ENCODE assay signal across 23 mouse cellular contexts in the genomic region with DNA sequence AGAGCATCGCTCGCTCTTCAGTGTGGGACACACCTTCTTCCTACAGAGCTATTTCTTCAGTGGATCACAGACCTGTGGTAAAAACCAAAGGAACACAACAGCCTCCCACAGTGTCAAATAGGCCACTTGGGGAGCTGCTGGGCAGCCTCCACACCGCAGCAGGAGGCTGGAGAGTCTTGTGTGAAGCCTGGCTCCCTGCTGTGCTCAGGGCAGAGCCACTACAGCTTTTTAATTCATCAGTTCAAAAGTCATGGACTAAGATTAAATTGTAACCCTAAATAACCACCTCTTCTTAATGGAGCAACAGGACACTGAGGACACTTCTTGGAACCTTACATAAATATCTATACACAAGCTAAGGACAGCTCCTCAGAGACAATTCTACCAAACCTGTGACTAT. TPM values are rescaled to one million over a fixed set of nuclear protein-coding genes. Genes with fewer than 3 reads are reported as not detected.
DNase-seq lines count a peak whose midpoint lies in the region; ATAC-seq and TF ChIP-seq lines count a peak whose summit lies in the region.
"Had no signal": no experiment of that assay in that cellular context is flagged by ENCODE, and none has a peak within 500 bp of the region (broad histone marks: within the 10 kb centered on the region; RNA-seq: fewer than 3 reads in every experiment).

No protein-coding gene starts in this region.

- no peak overlapping the region for H3K9ac ChIP-seq in kidney, embryonic 15.5 days
- H3K9ac ChIP-seq in midbrain, embryonic 16.5 days (ENCODE audit: low read depth, low read length), result no peak overlapping the region
- H3K9ac ChIP-seq: embryonic facial prominence, embryonic 12.5 days; forebrain, embryonic 12.5 days; heart, embryonic 15.5 days; hindbrain, embryonic 14.5 days; limb, embryonic 15.5 days; liver, embryonic 14.5 days; lung, embryonic 14.5 days; neural tube, embryonic 15.5 days had no signal

- no peak overlapping the region for H3K4me2 ChIP-seq in kidney, embryonic 15.5 days
- H3K4me2 ChIP-seq in midbrain, embryonic 16.5 days (ENCODE audit: low read length), result no peak overlapping the region
- H3K4me2 ChIP-seq: embryonic facial prominence, embryonic 12.5 days; forebrain, embryonic 12.5 days; heart, embryonic 15.5 days; hindbrain, embryonic 14.5 days; limb, embryonic 15.5 days; lung, embryonic 14.5 days; neural tube, embryonic 15.5 days had no signal

- ATAC-seq in kidney, embryonic 15.5 days (replicated peaks; ENCODE audit: low FRiP score), result no peak
- no peak for ATAC-seq in midbrain, embryonic 16.5 days
- ATAC-seq: inflammation-experienced regulatory T-cells, adult 6 months had no signal

- no peaks in the 10 kb centered on the region for H3K9me3 ChIP-seq in kidney, embryonic 15.5 days (replicated peaks)
- no peaks in the 10 kb centered on the region for H3K9me3 ChIP-seq in midbrain, embryonic 10.5 days (replicated peaks)
- no peaks in the 10 kb centered on the region for H3K9me3 ChIP-seq in midbrain, embryonic 16.5 days (replicated peaks; ENCODE audit: control insufficient read depth, low read length, poor library complexity, severe bottlenecking)
- H3K9me3 ChIP-seq: embryonic facial prominence, embryonic 12.5 days; forebrain, embryonic 12.5 days; heart, embryonic 15.5 days; limb, embryonic 15.5 days; neural tube, embryonic 15.5 days had no signal

- no peaks in the 10 kb centered on the region for H3K27me3 ChIP-seq in cerebellum, adult 2 months (ENCODE audit: control insufficient read depth, insufficient read depth, low read length)
- H3K27me3 ChIP-seq in kidney, embryonic 15.5 days, result peaks cover 17% of the 10 kb centered on the region
- peaks cover 24% of the 10 kb centered on the region for H3K27me3 ChIP-seq in midbrain, embryonic 10.5 days (ENCODE audit: low read depth, poor library complexity, severe bottlenecking)
- peaks cover 3% of the 10 kb centered on the region; the same call in 1 of the 2 replicates for H3K27me3 ChIP-seq in midbrain, embryonic 16.5 days (ENCODE audit: control insufficient read depth, insufficient read depth, low read depth, low read length)
- H3K27me3 ChIP-seq: neural tube, embryonic 15.5 days had no signal

- H3K36me3 ChIP-seq in kidney, embryonic 15.5 days, result peaks cover 96% of the 10 kb centered on the region
- H3K36me3 ChIP-seq in midbrain, embryonic 10.5 days, result peaks cover 97% of the 10 kb centered on the region
- peaks cover 76% of the 10 kb centered on the region for H3K36me3 ChIP-seq in midbrain, embryonic 16.5 days (ENCODE audit: control insufficient read depth, insufficient read depth, low read length)

- no peak for TF ChIP-seq CTCF in cerebellum, adult 2 months (IDR thresholded peaks at IDR 0.05; ENCODE audit: borderline replicate concordance, insufficient read depth, low read depth, low read length)

- no peak overlapping the region for H3K4me3 ChIP-seq in cerebellum, adult 2 months (replicated peaks; ENCODE audit: insufficient read depth, low read depth, low read length)
- H3K4me3 ChIP-seq in kidney, embryonic 15.5 days (replicated peaks), result no peak overlapping the region
- H3K4me3 ChIP-seq in midbrain, embryonic 10.5 days, result no peak overlapping the region
- H3K4me3 ChIP-seq in midbrain, embryonic 16.5 days (ENCODE audit: low read depth, low read length), result no peak overlapping the region
- H3K4me3 ChIP-seq: embryonic facial prominence, embryonic 12.5 days; forebrain, embryonic 12.5 days; heart, embryonic 15.5 days; limb, embryonic 15.5 days; neural tube, embryonic 15.5 days had no signal

- no peak for DNase-seq in cerebellum, adult 2 months
- no peak for DNase-seq in cerebellum, postnatal 10 days
- DNase-seq in kidney, adult 11 months, result peak; percentile 28
- peak; percentile 10 for DNase-seq in midbrain, embryonic 10.5 days (ENCODE audit: low spot score)
- peak; percentile 36 to 44 for DNase-seq in kidney, postnatal 36 days
- DNase-seq: adrenal gland, postnatal 36 days; cerebellum, adult 8-10 months; heart, postnatal 4 days; left cerebral cortex, postnatal 4 days; lung, embryonic 14.5 days; right cerebral cortex, adult 18-20 months; right cerebral cortex, postnatal 4 days; thymus, postnatal 25 days had no signal

- 54% methylated on average over 3 of the region's 3 CpGs for WGBS in cerebellum, adult 2 months
- WGBS in kidney, embryonic 15.5 days, result 86% methylated on average over 3 of the region's 3 CpGs
- WGBS in midbrain, embryonic 10.5 days, result 89% methylated on average over 3 of the region's 3 CpGs
- WGBS in midbrain, embryonic 16.5 days, result 75% methylated on average over 3 of the region's 3 CpGs

- no peak for TF ChIP-seq POLR2A in cerebellum, adult 2 months (IDR thresholded peaks at IDR 0.05; ENCODE audit: borderline replicate concordance, insufficient read depth, low read length)

- H3K27ac ChIP-seq in cerebellum, adult 2 months (ENCODE audit: insufficient read depth, low read length), result 0 out of 2 replicates have a peak overlapping the region, but pooled peaks have one; percentile 7
- H3K27ac ChIP-seq in kidney, embryonic 15.5 days, result no peak overlapping the region
- no peak overlapping the region for H3K27ac ChIP-seq in midbrain, embryonic 10.5 days (replicated peaks)
- H3K27ac ChIP-seq in midbrain, embryonic 16.5 days (ENCODE audit: low read length), result no peak overlapping the region
- H3K27ac ChIP-seq: embryonic facial prominence, embryonic 12.5 days; forebrain, embryonic 12.5 days; heart, embryonic 15.5 days; hindbrain, embryonic 14.5 days; limb, embryonic 15.5 days; liver, embryonic 14.5 days; neural tube, embryonic 15.5 days had no signal

- H3K4me1 ChIP-seq in cerebellum, adult 2 months (ENCODE audit: control insufficient read depth, insufficient read depth, low read length), result peaks cover 14% of the 10 kb centered on the region
- H3K4me1 ChIP-seq in kidney, embryonic 15.5 days, result peaks cover 8% of the 10 kb centered on the region
- H3K4me1 ChIP-seq in midbrain, embryonic 10.5 days, result peaks cover 8% of the 10 kb centered on the region
- H3K4me1 ChIP-seq in midbrain, embryonic 16.5 days (ENCODE audit: control insufficient read depth, insufficient read depth, low read length), result peaks cover under 1% of the 10 kb centered on the region

RNA-seq across cellular contexts. Expression of gene Ncoa5, which starts 31.6 kb away (rescaled TPM):
- polyA plus RNA-seq in cerebellum, adult 2 months (2012; rRNA removed), result 54.9 and 56.7 TPM in 2 replicates
- 73.5 and 79.6 TPM in 2 replicates for polyA plus RNA-seq in kidney, embryonic 15.5 days (2015; fragmentation: Nextera tagmentation; extraction: Ambion mirVana)
- 95.1 and 109 TPM in 2 replicates for polyA plus RNA-seq in midbrain, embryonic 10.5 days (2016; fragmentation: Nextera tagmentation; extraction: Ambion mirVana)
- polyA plus RNA-seq in midbrain, embryonic 16.5 days (2015; fragmentation: Nextera tagmentation; extraction: Ambion mirVana), result 105 and 129 TPM in 2 replicates

RNA-seq across cellular contexts. Expression of gene Slc12a5, which starts 42.5 kb away (rescaled TPM):
- 386 and 396 TPM in 2 replicates for polyA plus RNA-seq in cerebellum, adult 2 months (2012; rRNA removed)
- polyA plus RNA-seq in kidney, embryonic 15.5 days (2015; fragmentation: Nextera tagmentation; extraction: Ambion mirVana), result 1.1 TPM in 2 replicates
- 0.99 and 2.1 TPM in 2 replicates for polyA plus RNA-seq in midbrain, embryonic 10.5 days (2016; fragmentation: Nextera tagmentation; extraction: Ambion mirVana)
- 52.8 and 57.7 TPM in 2 replicates for polyA plus RNA-seq in midbrain, embryonic 16.5 days (2015; fragmentation: Nextera tagmentation; extraction: Ambion mirVana)

RNA-seq across cellular contexts. Expression of gene Cd40, which starts 52.3 kb away (rescaled TPM):
- 2.1 TPM in 2 replicates for polyA plus RNA-seq in cerebellum, adult 2 months (2012; rRNA removed)
- polyA plus RNA-seq in kidney, embryonic 15.5 days (2015; fragmentation: Nextera tagmentation; extraction: Ambion mirVana), result 7.4 and 8.4 TPM in 2 replicates
- polyA plus RNA-seq in midbrain, embryonic 10.5 days (2016; fragmentation: Nextera tagmentation; extraction: Ambion mirVana), result 6.4 and 8.1 TPM in 2 replicates
- polyA plus RNA-seq in midbrain, embryonic 16.5 days (2015; fragmentation: Nextera tagmentation; extraction: Ambion mirVana), result 6.0 TPM in 2 replicates

Comparison
In these comparisons a context has a peak if more than half of its experiments do, and no peak if none do; other contexts are left out.
1. RNA of gene Slc12a5, which starts 42.5 kb away (polyA plus RNA-seq): 386 to 396 TPM in cerebellum, adult 2 months and 52.8 to 57.7 TPM in midbrain, embryonic 16.5 days; 1.1 TPM in kidney, embryonic 15.5 days and 0.99 to 2.1 TPM in midbrain, embryonic 10.5 days; every median in the first group is over 10 times any median in the second.
2. DNase-seq: peak in kidney, adult 11 months (single experiment), midbrain, embryonic 10.5 days (single experiment) and kidney, postnatal 36 days (2 of 2); none in cerebellum, adult 2 months (0 of 2) and cerebellum, postnatal 10 days (0 of 2).